Mouse (Mus musculus) myocyte (in vitro differentiated cells): Measurements from ENCODE around the gene Dner. TPM values are rescaled to one million over a fixed set of nuclear protein-coding genes. Genes with fewer than 3 reads are reported as not detected.

Experiments
- H3K27me3 ChIP-seq: one replicate; pipeline ENCODE4 v1.6.1; 2011; ENCODE audit not compliant: control insufficient read depth, insufficient read depth, insufficient read length
- H3K36me3 ChIP-seq: one replicate; pipeline ENCODE4 v1.6.1; 2011; ENCODE audit not compliant: control insufficient read depth, insufficient read depth
- H3K4me2 ChIP-seq: one replicate; pipeline ENCODE4 v1.6.1; 2011; ENCODE audit warnings: low read depth, control low read depth
- H3K4me3 ChIP-seq: one replicate; pipeline ENCODE4 v1.5.1; 2011; ENCODE audit warnings: mild to moderate bottlenecking, control low read depth, moderate library complexity
- H3K79me2 ChIP-seq: one replicate; pipeline ENCODE4 v1.6.1; 2011; ENCODE audit not compliant: control insufficient read depth, insufficient read depth
- H3ac ChIP-seq: one replicate; pipeline ENCODE4 v1.6.1; 2011; ENCODE audit not compliant: control insufficient read depth, insufficient read length
- CEBPB ChIP-seq: IDR thresholded peaks from 2 replicates; pipeline ENCODE4 v1.6.1; 2011; ENCODE audit warnings: mild to moderate bottlenecking, moderate library complexity; ENCODE audit not compliant: poor library complexity, insufficient read depth, severe bottlenecking
- E2F4 ChIP-seq: IDR thresholded peaks from one replicate; pipeline ENCODE4 v1.6.1; 2011; ENCODE audit warnings: mild to moderate bottlenecking, control low read depth, moderate library complexity; ENCODE audit not compliant: insufficient read depth
- MAX ChIP-seq: IDR thresholded peaks from one replicate; pipeline ENCODE4 v1.6.1; 2011; ENCODE audit warnings: low read depth, mild to moderate bottlenecking, control low read depth
- MYOD1 ChIP-seq, 3 experiments: IDR thresholded peaks; one replicate each; pipeline ENCODE4 v1.6.1; 2011; ENCODE audit warnings: control low read depth in 2 of 3, low read depth in 2 of 3, mild to moderate bottlenecking in 2 of 3, moderate library complexity in 1 of 3; ENCODE audit not compliant: insufficient read length in 2 of 3, control insufficient read depth in 1 of 3
- MYOG ChIP-seq, 3 experiments: IDR thresholded peaks; one replicate each; pipeline ENCODE4 v1.6.1; 2011; ENCODE audit warnings: control low read depth in 2 of 3, low read depth in 2 of 3, mild to moderate bottlenecking in 2 of 3; ENCODE audit not compliant: insufficient read length in 2 of 3, control insufficient read depth in 1 of 3, insufficient read depth in 1 of 3
- POLR2A ChIP-seq: IDR thresholded peaks from one replicate; pipeline ENCODE4 v1.6.1; 2011; ENCODE audit warnings: low read depth, mild to moderate bottlenecking, control low read depth, moderate library complexity; ENCODE audit not compliant: insufficient read length
- POLR2AphosphoS2 ChIP-seq: IDR thresholded peaks from one replicate; pipeline ENCODE4 v1.6.1; 2011; ENCODE audit warnings: low read depth, control low read depth; ENCODE audit not compliant: insufficient read length
- REST ChIP-seq: IDR thresholded peaks from one replicate; pipeline ENCODE4 v1.6.1; 2011; ENCODE audit warnings: mild to moderate bottlenecking, control low read depth, moderate library complexity; ENCODE audit not compliant: insufficient read depth, insufficient read length
- SRF ChIP-seq: IDR thresholded peaks from one replicate; pipeline ENCODE4 v1.6.1; 2011; ENCODE audit warnings: low read depth; ENCODE audit not compliant: control insufficient read depth, insufficient read length
- TCF12 ChIP-seq: IDR thresholded peaks from one replicate; pipeline ENCODE4 v1.6.1; 2011; ENCODE audit warnings: mild to moderate bottlenecking, control low read depth; ENCODE audit not compliant: poor library complexity, insufficient read depth, severe bottlenecking
- TCF3 ChIP-seq: IDR thresholded peaks from one replicate; pipeline ENCODE4 v1.6.1; 2011; ENCODE audit warnings: low read depth, control low read depth; ENCODE audit not compliant: insufficient read length
- USF1 ChIP-seq: IDR thresholded peaks from one replicate; pipeline ENCODE4 v1.6.1; 2011; ENCODE audit warnings: low read depth, mild to moderate bottlenecking, control low read depth, moderate library complexity
- polyA plus RNA-seq: library from polyadenylated mRNA; unstranded; fragments of >200 nt; fragmentation: generic; extraction: Trizol; gene quantifications from one replicate; pipeline ENCODE4 v1.2.1, GENCODE M21; 2012; ENCODE audit warnings: missing spikeins

Gene Dner
- polyA plus RNA-seq, 1 experiment = 0.05 TPM

GRCm38 (mm10) chr1:84700254-84700653 is 4.2 kb upstream of the Dner start:
- H3K4me3 ChIP-seq = no peak overlapping the region
- peaks cover 5% of the 10 kb centered on the region for H3K27me3 ChIP-seq
- no peak overlapping the region for H3ac ChIP-seq
- no peak for TF ChIP-seq E2F4
- TF ChIP-seq MYOD1 (IDR thresholded peaks at IDR 0.05; ENCODE audit: control insufficient read depth in 1 of 3, insufficient read length in 2 of 3, low read depth in 2 of 3) = no peak
- TF ChIP-seq TCF12 = no peak
- TF ChIP-seq MYOG (IDR thresholded peaks at IDR 0.05; ENCODE audit: control insufficient read depth in 1 of 3, insufficient read depth in 1 of 3, insufficient read length in 2 of 3, low read depth in 2 of 3) = no peak
- no peak overlapping the region for H3K4me2 ChIP-seq
- no peaks in the 10 kb centered on the region for H3K36me3 ChIP-seq
- no peaks in the 10 kb centered on the region for H3K79me2 ChIP-seq

- H3K4me3 ChIP-seq = no peak overlapping the region
- no peaks in the 10 kb centered on the region for H3K79me2 ChIP-seq
- H3ac ChIP-seq = no peak overlapping the region
- peaks cover 9% of the 10 kb centered on the region for H3K27me3 ChIP-seq
- H3K36me3 ChIP-seq = no peaks in the 10 kb centered on the region
- TF ChIP-seq REST = no peak
- TF ChIP-seq TCF3 = no peak
- no peak for TF ChIP-seq SRF
- TF ChIP-seq POLR2A = no peak
- no peak for TF ChIP-seq E2F4
- TF ChIP-seq TCF12 = no peak
- no peak for TF ChIP-seq MAX
- no peak for TF ChIP-seq POLR2AphosphoS2
- TF ChIP-seq MYOG (IDR thresholded peaks at IDR 0.05; ENCODE audit: control insufficient read depth in 1 of 3, insufficient read depth in 1 of 3, insufficient read length in 2 of 3, low read depth in 2 of 3) = no peak
- no peak for TF ChIP-seq MYOD1 (IDR thresholded peaks at IDR 0.05; ENCODE audit: control insufficient read depth in 1 of 3, insufficient read length in 2 of 3, low read depth in 2 of 3)
- TF ChIP-seq CEBPB = no peak
- TF ChIP-seq USF1 = no peak
- no peak overlapping the region for H3K4me2 ChIP-seq
Measured at GRCm38 (mm10) chr1:84697136-84697535, 1.1 kb upstream of the Dner start.

- H3K79me2 ChIP-seq = no peaks in the 10 kb centered on the region
- H3K27me3 ChIP-seq = peaks cover 9% of the 10 kb centered on the region
- TF ChIP-seq SRF = no peak
- TF ChIP-seq MAX = no peak
- peak in 1 of 3 experiments; percentile 39 for TF ChIP-seq MYOG (IDR thresholded peaks at IDR 0.05; ENCODE audit: control insufficient read depth in 1 of 3, insufficient read depth in 1 of 3, insufficient read length in 2 of 3, low read depth in 2 of 3)
- TF ChIP-seq E2F4 = no peak
- TF ChIP-seq TCF3 = no peak
- no peak for TF ChIP-seq REST
- TF ChIP-seq TCF12 = no peak
- no peak for TF ChIP-seq CEBPB
- peak in 2 of 3 experiments; percentile 25 to 49 for TF ChIP-seq MYOD1 (IDR thresholded peaks at IDR 0.05; ENCODE audit: control insufficient read depth in 1 of 3, insufficient read length in 2 of 3, low read depth in 2 of 3)
- no peak for TF ChIP-seq POLR2AphosphoS2
- no peak for TF ChIP-seq POLR2A
- H3K4me3 ChIP-seq = no peak overlapping the region
- no peaks in the 10 kb centered on the region for H3K36me3 ChIP-seq
- no peak overlapping the region for H3ac ChIP-seq
- H3K4me2 ChIP-seq = no peak overlapping the region
Measured at GRCm38 (mm10) chr1:84694688-84695474, 1.1 kb downstream of the Dner start.

GRCm38 (mm10) chr1:84677910-84678309 is 18.1 kb downstream of the Dner start:
- Histone ChIP-seq H3K27me3 (no peaks in the 10 kb centered on the region), H3K79me2 (no peaks in the 10 kb centered on the region), H3K4me2 (no peak overlapping the region), H3ac (no peak overlapping the region), H3K36me3 (no peaks in the 10 kb centered on the region), H3K4me3 (no peak overlapping the region)
- TF ChIP-seq USF1 (no peak), SRF (no peak), MYOG (IDR thresholded peaks at IDR 0.05; ENCODE audit: control insufficient read depth in 1 of 3, insufficient read depth in 1 of 3, insufficient read length in 2 of 3, low read depth in 2 of 3) (no peak), POLR2AphosphoS2 (no peak), MAX (no peak), MYOD1 (IDR thresholded peaks at IDR 0.05; ENCODE audit: control insufficient read depth in 1 of 3, insufficient read length in 2 of 3, low read depth in 2 of 3) (no peak), POLR2A (no peak), TCF12 (no peak), E2F4 (no peak), TCF3 (no peak), REST (no peak)
